Mouse (Mus musculus): Measurements from ENCODE around the gene Zfp646.
"Not testable (repeated sequence)": the region's sequence is repeated elsewhere in the genome, so short reads cannot be mapped to it uniquely, and the experiment has no call there.

Zfp646 gene

GRCm38 (mm10) chr7:127876041-127876466 is at the start of gene Zfp646:
Zfp646 (plus strand) TSS chr7:127876221.
- peak; percentile 26 for DNase-seq (ENCODE audit: low spot score)

- DNase-seq (ENCODE audit: low spot score), result no peak
Measured at GRCm38 (mm10) chr7:127835550-127835949, 40.5 kb upstream of the Zfp646 start.

GRCm38 (mm10) chr7:127837473-127837872 is 38.5 kb upstream of the Zfp646 start:
- no peak for DNase-seq (ENCODE audit: low spot score)

GRCm38 (mm10) chr7:127837878-127838277 is 38.1 kb upstream of the Zfp646 start:
- DNase-seq (ENCODE audit: low spot score), result not testable (repeated sequence)

GRCm38 (mm10) chr7:127840031-127840430 is 36.0 kb upstream of the Zfp646 start:
- DNase-seq (ENCODE audit: low spot score), result not testable (repeated sequence)

- no peak for DNase-seq (ENCODE audit: low spot score)
Measured at GRCm38 (mm10) chr7:127840886-127841285, 35.1 kb upstream of the Zfp646 start.

GRCm38 (mm10) chr7:127841340-127842000 is 34.6 kb upstream of the Zfp646 start:
- DNase-seq (ENCODE audit: low spot score), result peak; percentile 91

GRCm38 (mm10) chr7:127842001-127842718 is 33.9 kb upstream of the Zfp646 start:
- no peak for DNase-seq (ENCODE audit: low spot score)

- DNase-seq (ENCODE audit: low spot score), result no peak
Measured at GRCm38 (mm10) chr7:127849973-127850875, 25.8 kb upstream of the Zfp646 start.

- DNase-seq (ENCODE audit: low spot score), result no peak
Measured at GRCm38 (mm10) chr7:127850906-127851305, 25.1 kb upstream of the Zfp646 start.

GRCm38 (mm10) chr7:127858258-127858657 is 17.8 kb upstream of the Zfp646 start:
- no peak for DNase-seq (ENCODE audit: low spot score)

- DNase-seq (ENCODE audit: low spot score), result no peak
Measured at GRCm38 (mm10) chr7:127866434-127866833, 9.6 kb upstream of the Zfp646 start.

GRCm38 (mm10) chr7:127867641-127868040 is 8.4 kb upstream of the Zfp646 start:
- DNase-seq (ENCODE audit: low spot score), result no peak

GRCm38 (mm10) chr7:127869149-127869810 is 6.7 kb upstream of the Zfp646 start:
- DNase-seq (ENCODE audit: low spot score), result no peak

- no peak for DNase-seq (ENCODE audit: low spot score)
Measured at GRCm38 (mm10) chr7:127870136-127870821, 5.7 kb upstream of the Zfp646 start.

- DNase-seq (ENCODE audit: low spot score), result no peak
Measured at GRCm38 (mm10) chr7:127874812-127875626, 1.0 kb upstream of the Zfp646 start.

GRCm38 (mm10) chr7:127875627-127876001 is 407 bp upstream of the Zfp646 start:
- DNase-seq (ENCODE audit: low spot score), result peak; percentile 61

GRCm38 (mm10) chr7:127876467-127877348 is 687 bp downstream of the Zfp646 start, which contains the start of gene Zfp668:
Zfp668 (minus strand) TSS chr7:127876828.
- DNase-seq (ENCODE audit: low spot score), result peak; percentile 88

GRCm38 (mm10) chr7:127879301-127879700 is 3.3 kb downstream of the Zfp646 start:
- DNase-seq (ENCODE audit: low spot score), result no peak
